Mouse (Mus musculus) ES-Bruce4 (cell line): ENCODE measurements around the gene Cacna2d2.

Source experiments
- CTCF ChIP-seq: IDR thresholded peaks from one replicate; pipeline ENCODE4 v1.8.1; 2011; ENCODE audit warnings: low read depth, low read length
- EP300 ChIP-seq: IDR thresholded peaks from 2 replicates; pipeline ENCODE4 v1.6.1; 2011; ENCODE audit warnings: low read depth, low read length; ENCODE audit not compliant: insufficient read depth
- POLR2A ChIP-seq: IDR thresholded peaks from one replicate; pipeline ENCODE4 v1.8.1; 2011; ENCODE audit warnings: low read length; ENCODE audit not compliant: insufficient read depth

DNA sequence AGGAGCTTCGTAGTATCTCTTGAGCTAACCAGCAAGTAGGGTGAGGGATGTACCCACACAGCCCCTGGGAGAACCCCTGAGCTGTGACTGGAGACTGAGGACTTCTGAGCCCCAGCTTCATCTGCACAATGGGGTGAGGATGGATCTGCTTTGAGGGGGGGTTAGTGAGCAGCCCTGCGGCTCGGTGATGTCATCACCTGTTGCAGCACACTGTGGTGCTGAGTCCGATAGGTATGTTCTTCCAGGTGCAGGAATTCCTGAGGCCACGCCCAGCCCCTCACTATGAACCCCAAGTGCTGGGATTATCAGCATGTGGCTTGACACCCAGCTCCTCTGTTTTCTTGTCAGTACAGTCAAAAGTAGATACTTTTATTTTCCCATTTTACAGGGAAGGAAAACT, 84.3 kb downstream of the Cacna2d2 start:
- TF ChIP-seq CTCF (no peak), POLR2A (no peak), EP300 (no peak)
